Mouse (Mus musculus) bone marrow macrophage, adult 2 months (primary cell): ENCODE data around the gene Uck2.

Experiments
- CTCF ChIP-seq: IDR thresholded peaks from 2 replicates; pipeline ENCODE4 v1.5.1; 2012; ENCODE audit warnings: low read depth, mild to moderate bottlenecking, low read length, moderate library complexity
- POLR2A ChIP-seq: IDR thresholded peaks from 2 replicates; pipeline ENCODE4 v1.6.1; 2012; ENCODE audit warnings: mild to moderate bottlenecking, low read depth, low read length, borderline replicate concordance

GRCm38 (mm10) chr1:167284258-167284836 is 773 bp downstream of the Uck2 start:
- no peak for TF ChIP-seq CTCF
- no peak for TF ChIP-seq POLR2A
